Mouse (Mus musculus) CH12.LX (cell line): Measurements from ENCODE around the gene Hist1h2bj.
A peak's percentile ranks its signal among the peaks of the same experiment; 100 is the strongest.

Source experiments
- CHD2 ChIP-seq: IDR thresholded peaks from 2 replicates; pipeline ENCODE4 v1.6.1; 2011; ENCODE audit warnings: low read length, improper control_type of control experiment
- CTCF ChIP-seq, 2 experiments: IDR thresholded peaks in 1 of 2; conservative IDR thresholded peaks in 1 of 2; 2 replicates each; pipeline ENCODE4 v1.5.1; 2011 to 2012; ENCODE audit warnings: low read depth in 2 of 2, low read length in 2 of 2, improper control_type of control experiment in 1 of 2, inconsistent platforms in 1 of 2, mild to moderate bottlenecking in 1 of 2, moderate library complexity in 1 of 2
- NELFE ChIP-seq: IDR thresholded peaks from 2 replicates; pipeline ENCODE4 v1.6.1; 2011; ENCODE audit warnings: low read depth, low read length, improper control_type of control experiment
- POLR2A ChIP-seq: IDR thresholded peaks from 2 replicates; pipeline ENCODE4 v1.6.1; 2011; ENCODE audit warnings: low read depth, mild to moderate bottlenecking, improper control_type of control experiment, low read length
- POLR2AphosphoS2 ChIP-seq: IDR thresholded peaks from 2 replicates; pipeline ENCODE4 v1.6.1; 2011; ENCODE audit warnings: low read depth, low read length, improper control_type of control experiment
- RCOR1 ChIP-seq: conservative IDR thresholded peaks from 2 replicates; pipeline ENCODE4 v1.6.1; 2012; ENCODE audit warnings: low read depth, mild to moderate bottlenecking, inconsistent platforms, low read length, improper control_type of control experiment
- UBTF ChIP-seq: IDR thresholded peaks from 2 replicates; pipeline ENCODE4 v1.6.1; 2012; ENCODE audit warnings: low read depth, mild to moderate bottlenecking, inconsistent platforms, low read length, improper control_type of control experiment, moderate library complexity
- ZKSCAN1 ChIP-seq: IDR thresholded peaks from 2 replicates; pipeline ENCODE4 v1.6.1; 2012; ENCODE audit warnings: low read depth, inconsistent platforms, low read length, improper control_type of control experiment, borderline replicate concordance

DNA sequence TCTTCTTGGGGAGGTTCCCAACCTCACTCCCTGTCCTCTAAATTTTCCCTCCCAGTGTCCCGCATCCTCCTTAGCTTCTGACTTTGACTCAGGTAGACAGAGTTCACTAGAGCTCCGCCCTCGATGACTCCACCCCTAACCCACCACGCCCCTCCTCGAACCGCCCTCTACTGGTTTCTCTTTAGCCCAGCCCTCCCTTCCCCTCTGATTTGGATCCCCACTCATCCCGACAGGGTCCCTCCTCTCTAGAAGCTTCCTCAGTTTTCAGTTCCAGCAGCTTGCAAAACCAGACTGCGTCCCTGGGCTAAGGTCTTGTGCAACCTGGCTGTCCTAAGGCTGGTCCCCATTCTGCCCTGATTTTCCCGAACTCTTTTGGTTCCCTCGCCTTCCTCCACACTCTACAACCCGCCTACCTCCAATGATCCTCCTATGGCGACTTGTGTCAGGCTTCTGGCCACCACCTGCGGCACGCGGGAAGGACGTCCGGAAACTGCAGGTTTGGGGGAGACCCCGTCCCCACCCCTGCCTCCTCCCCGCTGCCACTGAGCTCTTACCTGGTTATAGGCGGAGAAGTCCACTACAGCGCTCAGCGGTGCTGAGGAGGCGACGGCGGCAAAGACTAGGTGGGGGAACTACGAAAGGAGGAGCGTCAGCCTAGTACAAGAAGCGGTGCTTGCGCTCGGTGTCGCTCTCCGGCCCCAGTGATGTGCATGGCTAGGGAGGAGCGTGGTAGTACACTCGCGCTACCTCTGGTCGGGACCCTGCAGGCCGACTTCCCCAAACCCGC is 36.5 kb upstream of the Hist1h2bj start:
- TF ChIP-seq POLR2AphosphoS2 (no peak), ZKSCAN1 (no peak), NELFE (no peak), POLR2A (no peak), CHD2 (no peak), UBTF (no peak), RCOR1 (no peak), CTCF (conservative IDR thresholded peaks at IDR 0.05 in 1 of 2, IDR thresholded peaks at IDR 0.05 in 1 of 2; ENCODE audit: low read depth in 2 of 2, low read length in 2 of 2) (peak in 1 of 2 experiments; percentile 17; a peak in 1 of 4 replicates)
